Mouse (Mus musculus) G1E (cell line): ENCODE data around the gene Pard3.

Experiments used
- CTCF ChIP-seq: IDR thresholded peaks from 2 replicates; pipeline ENCODE4 v1.5.1; 2012; ENCODE audit warnings: low read depth, low read length, inconsistent platforms, mixed read lengths
- GATA1 ChIP-seq: IDR thresholded peaks from 2 replicates; pipeline ENCODE4 v1.6.1; 2012; ENCODE audit warnings: borderline replicate concordance, low read length, inconsistent platforms, mixed read lengths
- POLR2AphosphoS5 ChIP-seq: IDR thresholded peaks from 2 replicates; pipeline ENCODE4 v1.6.1; 2012; ENCODE audit warnings: low read depth, low read length, inconsistent platforms; ENCODE audit not compliant: insufficient replicate concordance
- TAL1 ChIP-seq: conservative IDR thresholded peaks from 2 replicates; pipeline ENCODE4 v1.6.1; 2012; ENCODE audit warnings: low read depth, low read length, inconsistent platforms, mixed read lengths

- TF ChIP-seq GATA1 (no peak), CTCF (no peak), TAL1 (no peak), POLR2AphosphoS5 (no peak)
These were observed 166.5 kb downstream of the Pard3 start for GRCm38 (mm10) chr8:127230233-127230595.
